ENCODE assay signal across 26 mouse cellular contexts in the genomic region with DNA sequence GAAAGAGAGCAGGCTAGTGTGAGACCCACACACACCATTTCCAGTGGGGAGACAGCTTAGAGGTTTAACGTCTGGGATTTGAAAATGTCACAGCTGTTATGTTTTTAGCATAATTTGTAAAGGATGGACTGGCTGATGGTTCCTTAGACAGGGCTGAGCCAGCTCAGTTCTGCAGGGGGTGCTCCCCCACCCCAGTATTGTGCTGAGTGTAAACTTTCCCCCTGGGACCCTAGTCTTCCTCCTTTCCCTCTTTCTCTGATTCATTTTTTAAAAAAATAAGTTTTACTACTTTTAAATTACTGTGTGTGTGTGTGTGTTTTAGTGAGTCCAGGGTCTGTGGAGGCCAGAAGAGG. TPM values are rescaled to one million over a fixed set of nuclear protein-coding genes. Genes with fewer than 3 reads are reported as not detected.
A peak's percentile ranks its signal among the peaks of the same experiment; 100 is the strongest.
DNase-seq lines count a peak whose midpoint lies in the region; ATAC-seq and TF ChIP-seq lines count a peak whose summit lies in the region.
"Had no signal": no experiment of that assay in that cellular context is flagged by ENCODE, and none has a peak within 500 bp of the region (broad histone marks: within the 10 kb centered on the region; RNA-seq: fewer than 3 reads in every experiment).

No protein-coding gene starts in this region.

- no peak for DNase-seq in hindbrain, embryonic 11.5 days (ENCODE audit: low spot score)
- no peak for DNase-seq in midbrain, embryonic 10.5 days (ENCODE audit: low spot score)
- DNase-seq in layer of hippocampus, postnatal 25 days (ENCODE audit: extremely low spot score in 1 of 2, low spot score in 1 of 2) = no peak
- DNase-seq: cerebellum, adult 18-20 months; gastrocnemius, postnatal 36 days; heart, adult 2 months; kidney, adult 2 months; liver, embryonic 13.5 days; lung, adult 2 months; lung, postnatal 36 days had no signal

- no peak overlapping the region for H3K4me3 ChIP-seq in hindbrain, embryonic 13.5 days
- H3K4me3 ChIP-seq in hindbrain, embryonic 11.5 days (ENCODE audit: low read depth, low read length) = no peak overlapping the region
- no peak overlapping the region for H3K4me3 ChIP-seq in midbrain, embryonic 12.5 days
- H3K4me3 ChIP-seq in midbrain, embryonic 10.5 days = no peak overlapping the region
- peak overlapping the region; percentile 32; the same call in 1 of the 2 replicates for H3K4me3 ChIP-seq in E14TG2a.4 (replicated peaks; ENCODE audit: low read length)
- no peak overlapping the region for H3K4me3 ChIP-seq in hindbrain, embryonic 15.5 days
- H3K4me3 ChIP-seq: embryonic facial prominence, embryonic 13.5 days; erythroblast, embryonic 14.5 days; heart, adult 2 months; heart, embryonic 13.5 days; liver, embryonic 13.5 days; megakaryocyte, embryonic 14.5 days had no signal

- H3K36me3 ChIP-seq in hindbrain, embryonic 13.5 days = no peaks in the 10 kb centered on the region
- no peaks in the 10 kb centered on the region for H3K36me3 ChIP-seq in hindbrain, embryonic 11.5 days (ENCODE audit: control insufficient read depth, insufficient read depth, low read length)
- H3K36me3 ChIP-seq in midbrain, embryonic 12.5 days = no peaks in the 10 kb centered on the region
- no peaks in the 10 kb centered on the region for H3K36me3 ChIP-seq in midbrain, embryonic 10.5 days
- no peaks in the 10 kb centered on the region for H3K36me3 ChIP-seq in E14TG2a.4 (ENCODE audit: insufficient read depth, low read length)
- no peaks in the 10 kb centered on the region for H3K36me3 ChIP-seq in hindbrain, embryonic 15.5 days
- H3K36me3 ChIP-seq: embryonic facial prominence, embryonic 13.5 days; heart, embryonic 13.5 days; liver, embryonic 13.5 days had no signal

- no peak for ATAC-seq in hindbrain, embryonic 13.5 days (ENCODE audit: low FRiP score)
- ATAC-seq in hindbrain, embryonic 11.5 days (ENCODE audit: low FRiP score) = no peak
- ATAC-seq in midbrain, embryonic 12.5 days (ENCODE audit: low FRiP score, low read depth) = peak; percentile 47
- ATAC-seq in hindbrain, embryonic 15.5 days (ENCODE audit: low FRiP score, low read depth) = no peak
- ATAC-seq: activated CD4-positive, CD25-positive, alpha-beta regulatory T cell, adult 4 months had no signal

- TF ChIP-seq CTCF in E14TG2a.4 (conservative IDR thresholded peaks at IDR 0.05; ENCODE audit: low read length) = no peak

- H3K9me3 ChIP-seq in hindbrain, embryonic 13.5 days = no peaks in the 10 kb centered on the region
- H3K9me3 ChIP-seq in hindbrain, embryonic 11.5 days (ENCODE audit: control insufficient read depth, low read length) = no peaks in the 10 kb centered on the region
- H3K9me3 ChIP-seq in midbrain, embryonic 12.5 days = no peaks in the 10 kb centered on the region
- no peaks in the 10 kb centered on the region for H3K9me3 ChIP-seq in midbrain, embryonic 10.5 days (replicated peaks)
- no peaks in the 10 kb centered on the region for H3K9me3 ChIP-seq in E14TG2a.4 (ENCODE audit: low read length)
- no peaks in the 10 kb centered on the region for H3K9me3 ChIP-seq in hindbrain, embryonic 15.5 days
- H3K9me3 ChIP-seq: embryonic facial prominence, embryonic 13.5 days; heart, embryonic 13.5 days; liver, embryonic 13.5 days had no signal

- no peaks in the 10 kb centered on the region for H3K27me3 ChIP-seq in hindbrain, embryonic 13.5 days
- no peaks in the 10 kb centered on the region for H3K27me3 ChIP-seq in hindbrain, embryonic 11.5 days (ENCODE audit: control insufficient read depth, insufficient read depth, low read length)
- no peaks in the 10 kb centered on the region for H3K27me3 ChIP-seq in midbrain, embryonic 12.5 days
- no peaks in the 10 kb centered on the region for H3K27me3 ChIP-seq in midbrain, embryonic 10.5 days (ENCODE audit: low read depth, poor library complexity, severe bottlenecking)
- H3K27me3 ChIP-seq in E14TG2a.4 (ENCODE audit: insufficient read depth, low read length) = peaks cover 15% of the 10 kb centered on the region
- H3K27me3 ChIP-seq in hindbrain, embryonic 15.5 days = no peaks in the 10 kb centered on the region
- H3K27me3 ChIP-seq: embryonic facial prominence, embryonic 13.5 days; heart, embryonic 13.5 days; liver, embryonic 13.5 days had no signal

- H3K4me2 ChIP-seq in hindbrain, embryonic 13.5 days = no peak overlapping the region
- no peak overlapping the region for H3K4me2 ChIP-seq in hindbrain, embryonic 11.5 days (replicated peaks; ENCODE audit: low read depth, low read length)
- no peak overlapping the region for H3K4me2 ChIP-seq in midbrain, embryonic 12.5 days (replicated peaks)
- H3K4me2 ChIP-seq in hindbrain, embryonic 15.5 days = no peak overlapping the region
- H3K4me2 ChIP-seq: embryonic facial prominence, embryonic 13.5 days; heart, embryonic 13.5 days; liver, embryonic 13.5 days had no signal

- H3K9ac ChIP-seq in hindbrain, embryonic 13.5 days = no peak overlapping the region
- no peak overlapping the region for H3K9ac ChIP-seq in hindbrain, embryonic 11.5 days (ENCODE audit: low read depth, low read length)
- no peak overlapping the region for H3K9ac ChIP-seq in midbrain, embryonic 12.5 days (replicated peaks)
- H3K9ac ChIP-seq in hindbrain, embryonic 15.5 days = no peak overlapping the region
- H3K9ac ChIP-seq: embryonic facial prominence, embryonic 13.5 days; heart, embryonic 13.5 days; liver, embryonic 13.5 days had no signal

- 24% methylated on average over 1 of the region's 1 CpGs for WGBS in hindbrain, embryonic 13.5 days
- 76% methylated on average over 1 of the region's 1 CpGs for WGBS in hindbrain, embryonic 11.5 days
- 65% methylated on average over 1 of the region's 1 CpGs for WGBS in midbrain, embryonic 12.5 days
- WGBS in midbrain, embryonic 10.5 days = 74% methylated on average over 1 of the region's 1 CpGs
- WGBS in hindbrain, embryonic 15.5 days = 33% methylated on average over 1 of the region's 1 CpGs

- peak overlapping the region; percentile 83 for H3K27ac ChIP-seq in hindbrain, embryonic 13.5 days
- H3K27ac ChIP-seq in hindbrain, embryonic 11.5 days (ENCODE audit: low read depth, low read length) = no peak overlapping the region
- peak overlapping the region; percentile 43; the same call in 1 of the 2 replicates for H3K27ac ChIP-seq in midbrain, embryonic 12.5 days (replicated peaks)
- H3K27ac ChIP-seq in midbrain, embryonic 10.5 days (replicated peaks) = no peak overlapping the region
- H3K27ac ChIP-seq in hindbrain, embryonic 15.5 days (replicated peaks) = peak overlapping the region; percentile 67; the same call in 1 of the 2 replicates
- H3K27ac ChIP-seq: embryonic facial prominence, embryonic 13.5 days; heart, adult 2 months; heart, embryonic 13.5 days; liver, embryonic 13.5 days had no signal

- H3K4me1 ChIP-seq in hindbrain, embryonic 13.5 days (replicated peaks) = peaks cover 11% of the 10 kb centered on the region
- H3K4me1 ChIP-seq in hindbrain, embryonic 11.5 days (replicated peaks; ENCODE audit: control insufficient read depth, insufficient read depth, low read length) = no peaks in the 10 kb centered on the region
- peaks cover 10% of the 10 kb centered on the region for H3K4me1 ChIP-seq in midbrain, embryonic 12.5 days
- H3K4me1 ChIP-seq in midbrain, embryonic 10.5 days = peaks cover 4% of the 10 kb centered on the region; the same call in 1 of the 2 replicates
- peaks cover 19% of the 10 kb centered on the region for H3K4me1 ChIP-seq in E14TG2a.4 (replicated peaks; ENCODE audit: low read depth, low read length)
- peaks cover 7% of the 10 kb centered on the region; the same call in 1 of the 2 replicates for H3K4me1 ChIP-seq in hindbrain, embryonic 15.5 days (replicated peaks)
- H3K4me1 ChIP-seq: liver, embryonic 13.5 days had no signal

RNA-seq across cellular contexts. Expression of a gene that starts 39.8 kb away (rescaled TPM):
- not detected in 2 replicates for polyA plus RNA-seq in hindbrain, embryonic 13.5 days (2015; fragmentation: Nextera tagmentation; extraction: Ambion mirVana)
- not detected in 2 replicates for polyA plus RNA-seq in hindbrain, embryonic 11.5 days (2014; fragmentation: Nextera tagmentation; extraction: Ambion mirVana)
- not detected in 2 replicates for polyA plus RNA-seq in midbrain, embryonic 12.5 days (2016; fragmentation: Nextera tagmentation; extraction: Ambion mirVana)
- not detected in 2 replicates for polyA plus RNA-seq in midbrain, embryonic 10.5 days (2016; fragmentation: Nextera tagmentation; extraction: Ambion mirVana)
- polyA plus RNA-seq in hindbrain, embryonic 15.5 days (2015; fragmentation: Nextera tagmentation; extraction: Ambion mirVana) = 0.41 TPM in 1 of 2 replicates, not detected in the other
- total RNA-seq in layer of hippocampus, postnatal 25 days (2021) = not detected
- total RNA-seq: adrenal gland, postnatal 10 days; gastrocnemius, adult 18-20 months; gastrocnemius, postnatal 36 days; heart, adult 2 months; heart, postnatal 14 days; left cerebral cortex, postnatal 14 days; neutrophil, adult 5-6 weeks had no signal
- polyA plus RNA-seq: activated CD4-positive, CD25-positive, alpha-beta regulatory T cell, adult 4 months; C2C12; embryonic facial prominence, embryonic 13.5 days; erythroblast, embryonic 14.5 days; heart, adult 2 months; heart, embryonic 13.5 days; kidney, adult 2 months; limb, embryonic 14.5 days; liver, embryonic 13.5 days; lung, adult 2 months had no signal

RNA-seq across cellular contexts. Expression of a gene that starts 42.7 kb away (rescaled TPM):
- 0.22 and 0.38 TPM in 2 replicates for polyA plus RNA-seq in hindbrain, embryonic 13.5 days (2015; fragmentation: Nextera tagmentation; extraction: Ambion mirVana)
- polyA plus RNA-seq in hindbrain, embryonic 11.5 days (2014; fragmentation: Nextera tagmentation; extraction: Ambion mirVana) = 0.21 TPM in 1 of 2 replicates, not detected in the other
- 0.66 TPM in 1 of 2 replicates, not detected in the other for polyA plus RNA-seq in midbrain, embryonic 12.5 days (2016; fragmentation: Nextera tagmentation; extraction: Ambion mirVana)
- 0.21 and 0.33 TPM in 2 replicates for polyA plus RNA-seq in midbrain, embryonic 10.5 days (2016; fragmentation: Nextera tagmentation; extraction: Ambion mirVana)
- 0.34 and 0.41 TPM in 2 replicates for polyA plus RNA-seq in hindbrain, embryonic 15.5 days (2015; fragmentation: Nextera tagmentation; extraction: Ambion mirVana)
- 1 to 10 TPM in 1 of 2 experiments, under 1 TPM in 1; 0.80 to 1.1 TPM for total RNA-seq in layer of hippocampus, postnatal 25 days (2021)
- polyA plus RNA-seq: erythroblast, embryonic 14.5 days had no signal

RNA-seq across cellular contexts. Expression of a gene that starts 42.8 kb away (rescaled TPM):
- polyA plus RNA-seq in hindbrain, embryonic 13.5 days (2015; fragmentation: Nextera tagmentation; extraction: Ambion mirVana) = 359 and 380 TPM in 2 replicates
- 406 and 416 TPM in 2 replicates for polyA plus RNA-seq in hindbrain, embryonic 11.5 days (2014; fragmentation: Nextera tagmentation; extraction: Ambion mirVana)
- polyA plus RNA-seq in midbrain, embryonic 12.5 days (2016; fragmentation: Nextera tagmentation; extraction: Ambion mirVana) = 355 and 357 TPM in 2 replicates
- polyA plus RNA-seq in midbrain, embryonic 10.5 days (2016; fragmentation: Nextera tagmentation; extraction: Ambion mirVana) = 456 and 487 TPM in 2 replicates
- polyA plus RNA-seq in hindbrain, embryonic 15.5 days (2015; fragmentation: Nextera tagmentation; extraction: Ambion mirVana) = 372 and 389 TPM in 2 replicates
- 100 to 1,000 TPM; 228 to 261 TPM for total RNA-seq in layer of hippocampus, postnatal 25 days (2021)

Comparison
In these comparisons a context has a peak if more than half of its experiments do, and no peak if none do; other contexts are left out.
1. H3K27ac ChIP-seq: peak in hindbrain, embryonic 13.5 days (single experiment), midbrain, embryonic 12.5 days (single experiment) and hindbrain, embryonic 15.5 days (single experiment); none in hindbrain, embryonic 11.5 days (single experiment) and midbrain, embryonic 10.5 days (single experiment).